Mouse (Mus musculus): ENCODE data around the gene Mmp9.
A peak's percentile ranks its signal among the peaks of the same experiment; 100 is the strongest.

Gene Mmp9

GRCm38 (mm10) chr2:164912749-164913427, 27.7 kb upstream of the Mmp9 start:
- DNase-seq (ENCODE audit: low spot score): no peak

- no peak for DNase-seq (ENCODE audit: low spot score)
Measured at GRCm38 (mm10) chr2:164913428-164913786, 27.2 kb upstream of the Mmp9 start.

GRCm38 (mm10) chr2:164916820-164917219, 23.8 kb upstream of the Mmp9 start:
- DNase-seq (ENCODE audit: low spot score): no peak

- DNase-seq (ENCODE audit: low spot score): no peak
Measured at GRCm38 (mm10) chr2:164917371-164917770, 23.2 kb upstream of the Mmp9 start.

GRCm38 (mm10) chr2:164918325-164918724, 22.3 kb upstream of the Mmp9 start:
- DNase-seq (ENCODE audit: low spot score): peak; percentile 68

GRCm38 (mm10) chr2:164921984-164922383, 18.6 kb upstream of the Mmp9 start:
- DNase-seq (ENCODE audit: low spot score): no peak

GRCm38 (mm10) chr2:164923291-164923690, 17.3 kb upstream of the Mmp9 start:
- DNase-seq (ENCODE audit: low spot score): peak; percentile 30

GRCm38 (mm10) chr2:164924100-164924857, 16.3 kb upstream of the Mmp9 start:
- peak; percentile 84 for DNase-seq (ENCODE audit: low spot score)

GRCm38 (mm10) chr2:164930706-164931581, 9.6 kb upstream of the Mmp9 start:
- no peak for DNase-seq (ENCODE audit: low spot score)

GRCm38 (mm10) chr2:164933534-164933933, 7.0 kb upstream of the Mmp9 start:
- no peak for DNase-seq (ENCODE audit: low spot score)

GRCm38 (mm10) chr2:164935991-164936390, 4.6 kb upstream of the Mmp9 start:
- DNase-seq (ENCODE audit: low spot score): no peak

GRCm38 (mm10) chr2:164938146-164939091, 2.2 kb upstream of the Mmp9 start:
- peak; percentile 69 for DNase-seq (ENCODE audit: low spot score)

GRCm38 (mm10) chr2:164939106-164939505, 1.5 kb upstream of the Mmp9 start:
- DNase-seq (ENCODE audit: low spot score): no peak

GRCm38 (mm10) chr2:164942692-164943290, 2.2 kb downstream of the Mmp9 start:
- DNase-seq (ENCODE audit: low spot score): no peak

GRCm38 (mm10) chr2:164947506-164947905, 6.9 kb downstream of the Mmp9 start:
- DNase-seq (ENCODE audit: low spot score): no peak

- no peak for DNase-seq (ENCODE audit: low spot score)
Measured at GRCm38 (mm10) chr2:164947930-164948329, 7.3 kb downstream of the Mmp9 start.

GRCm38 (mm10) chr2:164948962-164949361, 8.4 kb downstream of the Mmp9 start:
- DNase-seq (ENCODE audit: low spot score): no peak

- no peak for DNase-seq (ENCODE audit: low spot score)
Measured at GRCm38 (mm10) chr2:164950501-164950900, 9.9 kb downstream of the Mmp9 start.

GRCm38 (mm10) chr2:164951745-164952144, 11.2 kb downstream of the Mmp9 start:
- no peak for DNase-seq (ENCODE audit: low spot score)

GRCm38 (mm10) chr2:164952448-164952847, 11.9 kb downstream of the Mmp9 start:
- DNase-seq (ENCODE audit: low spot score): no peak

GRCm38 (mm10) chr2:164953224-164953623, 12.6 kb downstream of the Mmp9 start:
- peak; percentile 87 for DNase-seq (ENCODE audit: low spot score)
